Mouse (Mus musculus) spleen, adult 2 months (tissue): ENCODE results near the gene Jmjd6.

Experiments
- CTCF ChIP-seq: fragments of 200-500 bp; IDR thresholded peaks from 2 replicates; pipeline ENCODE4 v1.5.1; 2011; ENCODE audit warnings: mild to moderate bottlenecking, inconsistent platforms; ENCODE audit not compliant: insufficient read depth, insufficient read length, insufficient replicate concordance; ENCODE audit errors: extremely low read depth
- POLR2A ChIP-seq: fragments of 200-500 bp; IDR thresholded peaks from 2 replicates; pipeline ENCODE4 v1.6.1; 2011; ENCODE audit warnings: low read depth, low read length, inconsistent platforms

GRCm38 (mm10) chr11:116873987-116874386 lies 30.7 kb upstream of the Jmjd6 start:
- TF ChIP-seq CTCF (no peak), POLR2A (no peak)
